Mouse (Mus musculus) hindbrain, embryonic 16.5 days (tissue): ENCODE measurements around the gene Ddx1. TPM values are rescaled to one million over a fixed set of nuclear protein-coding genes. Genes with fewer than 3 reads are reported as not detected.

Source experiments
- ATAC-seq: fragments of 200-750 bp; cut with Nextera tagmentation; 2 replicates; pipeline ENCODE4 v1.8.0; 2017; ENCODE audit warnings: moderate TSS enrichment, moderate library complexity
- H3K27ac ChIP-seq: fragments of 300-500 bp; sonication (generic); 2 replicates; pipeline ENCODE4 v1.5.1; 2014; ENCODE audit warnings: low read depth, mild to moderate bottlenecking, control low read depth, low read length, moderate library complexity
- H3K27me3 ChIP-seq: fragments of 300-500 bp; sonication (generic); replicated peaks from 2 replicates; pipeline ENCODE4 v1.6.1; 2014; ENCODE audit warnings: low read length; ENCODE audit not compliant: control insufficient read depth, insufficient read depth
- H3K36me3 ChIP-seq: fragments of 300-500 bp; sonication (generic); 2 replicates; pipeline ENCODE4 v1.6.1; 2014; ENCODE audit warnings: mild to moderate bottlenecking, low read length, moderate library complexity, mixed read lengths; ENCODE audit not compliant: control insufficient read depth, insufficient read depth
- H3K4me1 ChIP-seq: fragments of 300-500 bp; sonication (generic); 2 replicates; pipeline ENCODE4 v1.6.1; 2014; ENCODE audit warnings: low read depth, low read length; ENCODE audit not compliant: control insufficient read depth, insufficient read depth
- H3K4me2 ChIP-seq: fragments of 300-500 bp; sonication (generic); 2 replicates; pipeline ENCODE4 v1.6.1; 2014; ENCODE audit warnings: mild to moderate bottlenecking, low read length, control low read depth, moderate library complexity
- H3K4me3 ChIP-seq: fragments of 300-500 bp; sonication (generic); 2 replicates; pipeline ENCODE4 v1.5.1; 2014; ENCODE audit warnings: mild to moderate bottlenecking, low read length, control low read depth, moderate library complexity
- H3K9ac ChIP-seq: fragments of 300-500 bp; sonication (generic); 2 replicates; pipeline ENCODE4 v1.6.1; 2014; ENCODE audit warnings: low read depth, mild to moderate bottlenecking, control low read depth, low read length, moderate library complexity
- H3K9me3 ChIP-seq: fragments of 300-500 bp; sonication (generic); 2 replicates; pipeline ENCODE4 v1.6.1; 2014; ENCODE audit warnings: mild to moderate bottlenecking, low read length, moderate library complexity; ENCODE audit not compliant: control insufficient read depth
- WGBS: fragments of 180-500 bp; shearing (Covaris S2); extraction: QIAGEN DNeasy Blood & Tissue Kit; methylation state at CpG from one replicate; pipeline ENCODE4 v1.1.7; 2014; 5-methylcytosine and 5-hydroxymethylcytosine counted together
- polyA plus RNA-seq: library from polyadenylated mRNA; unstranded; fragments of >200 nt; fragmentation: Nextera tagmentation; extraction: Ambion mirVana; gene quantifications from 2 replicates; pipeline ENCODE4 v1.2.1, GENCODE M21; 2015

Gene Ddx1
- polyA plus RNA-seq, 1 experiment from 2014 or later, result 136 TPM

DNA sequence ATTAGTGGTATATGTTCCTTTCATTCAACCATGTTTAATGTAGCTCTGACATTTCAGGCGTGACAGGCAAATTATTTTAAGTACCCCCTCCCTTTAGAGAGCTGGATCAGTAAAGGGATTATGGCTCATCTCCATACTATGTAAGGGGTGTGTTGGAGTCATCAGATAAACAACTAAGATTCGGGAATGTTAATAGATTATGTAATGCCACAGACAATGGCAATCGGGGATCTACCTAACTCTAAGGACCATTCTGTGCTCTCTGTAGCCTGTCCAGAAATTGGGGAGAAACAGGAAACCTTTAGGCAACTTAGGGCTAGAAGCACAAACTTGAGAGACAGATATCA, 533 bp upstream of the Ddx1 start:
- peak overlapping the region; percentile 86 for H3K27ac ChIP-seq
- H3K36me3 ChIP-seq, result no peaks in the 10 kb centered on the region
- H3K9me3 ChIP-seq, result no peaks in the 10 kb centered on the region
- peaks cover 4% of the 10 kb centered on the region; the same call in 1 of the 2 replicates for H3K4me1 ChIP-seq
- peak overlapping the region; percentile 97 for H3K9ac ChIP-seq
- peak overlapping the region; percentile 53 for H3K4me2 ChIP-seq
- peak; percentile 34 for ATAC-seq
- WGBS, result 87% methylated on average over 3 of the region's 3 CpGs
- no peaks in the 10 kb centered on the region for H3K27me3 ChIP-seq
- H3K4me3 ChIP-seq, result peak overlapping the region; percentile 89

DNA sequence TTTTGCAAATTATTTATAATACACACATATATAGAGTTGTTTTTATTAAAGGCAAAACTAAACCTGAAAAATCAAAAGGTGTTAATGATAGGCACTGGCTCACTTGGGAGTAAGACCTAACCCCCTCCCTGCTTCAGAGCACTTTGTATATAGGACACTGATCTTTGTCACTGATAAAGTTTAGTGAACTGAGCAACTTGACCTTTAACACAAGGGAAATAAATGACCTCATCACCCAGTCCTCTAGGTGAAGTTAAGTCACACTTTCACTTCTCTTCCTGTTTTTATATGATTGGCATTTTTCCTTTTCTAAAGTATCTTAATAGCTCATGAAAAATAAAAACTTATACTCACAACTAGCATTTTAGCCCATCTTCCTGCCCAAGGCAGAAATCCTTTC, 6.6 kb downstream of the Ddx1 start:
- no peak for ATAC-seq
- H3K27me3 ChIP-seq, result no peaks in the 10 kb centered on the region
- no peak overlapping the region for H3K27ac ChIP-seq
- no peaks in the 10 kb centered on the region for H3K9me3 ChIP-seq
- no peak overlapping the region for H3K4me3 ChIP-seq
- H3K4me2 ChIP-seq, result no peak overlapping the region
- peaks cover 1% of the 10 kb centered on the region; the same call in 1 of the 2 replicates for H3K4me1 ChIP-seq
- H3K36me3 ChIP-seq, result peaks cover 32% of the 10 kb centered on the region
- no peak overlapping the region for H3K9ac ChIP-seq

DNA sequence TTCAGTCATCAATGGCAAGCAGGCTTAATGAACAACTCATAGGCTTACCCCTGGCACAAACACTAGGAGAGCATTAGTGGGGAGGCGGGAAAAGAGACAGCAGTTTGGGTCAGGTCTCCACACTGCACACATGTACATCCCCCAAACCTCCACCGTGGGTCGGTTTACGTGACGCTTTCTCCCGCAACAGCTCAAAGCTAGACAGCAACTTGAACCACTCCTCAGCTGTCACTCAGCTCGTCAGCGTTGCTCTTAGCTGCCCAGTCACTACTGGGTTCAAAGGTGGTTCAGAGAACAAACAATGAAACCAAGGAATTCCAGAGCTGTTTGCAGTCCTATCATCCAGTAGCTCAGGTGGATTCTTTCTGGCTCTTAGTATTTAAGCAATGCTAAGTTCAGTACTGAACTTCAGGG, 30.9 kb downstream of the Ddx1 start:
- Histone ChIP-seq H3K9ac (no peak overlapping the region), H3K4me2 (no peak overlapping the region), H3K4me1 (peaks cover 2% of the 10 kb centered on the region; the same call in 1 of the 2 replicates), H3K36me3 (peaks cover 28% of the 10 kb centered on the region), H3K4me3 (no peak overlapping the region), H3K27me3 (no peaks in the 10 kb centered on the region), H3K9me3 (no peaks in the 10 kb centered on the region), H3K27ac (no peak overlapping the region)
- ATAC-seq, result no peak
- 92% methylated on average over 8 of the region's 8 CpGs for WGBS

DNA sequence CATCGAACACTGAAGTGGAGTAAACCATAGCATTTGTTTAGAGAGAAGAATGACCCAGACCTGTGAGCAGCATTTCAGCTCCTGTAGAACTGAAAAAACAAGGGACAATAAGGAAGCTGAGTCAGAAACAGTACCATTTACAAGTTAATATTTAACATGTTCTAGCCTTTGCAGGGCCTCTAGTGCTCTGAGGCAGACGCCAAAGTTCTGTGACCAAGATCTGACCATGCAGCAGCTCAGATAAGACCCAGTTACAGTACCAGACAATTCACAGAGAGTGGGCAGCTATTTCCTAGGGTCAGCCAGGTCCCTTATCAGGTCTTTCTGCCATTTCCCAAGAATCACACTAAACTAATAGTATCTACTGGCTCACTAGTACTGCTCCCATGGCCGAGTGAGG, 31.4 kb downstream of the Ddx1 start:
- no peaks in the 10 kb centered on the region for H3K27me3 ChIP-seq
- no peaks in the 10 kb centered on the region for H3K9me3 ChIP-seq
- H3K36me3 ChIP-seq, result peaks cover 26% of the 10 kb centered on the region
- no peak for ATAC-seq
- no peak overlapping the region for H3K9ac ChIP-seq
- peaks cover 2% of the 10 kb centered on the region; the same call in 1 of the 2 replicates for H3K4me1 ChIP-seq
- no peak overlapping the region for H3K4me2 ChIP-seq
- 72% methylated on average over 3 of the region's 3 CpGs for WGBS
- no peak overlapping the region for H3K27ac ChIP-seq
- H3K4me3 ChIP-seq, result no peak overlapping the region

DNA sequence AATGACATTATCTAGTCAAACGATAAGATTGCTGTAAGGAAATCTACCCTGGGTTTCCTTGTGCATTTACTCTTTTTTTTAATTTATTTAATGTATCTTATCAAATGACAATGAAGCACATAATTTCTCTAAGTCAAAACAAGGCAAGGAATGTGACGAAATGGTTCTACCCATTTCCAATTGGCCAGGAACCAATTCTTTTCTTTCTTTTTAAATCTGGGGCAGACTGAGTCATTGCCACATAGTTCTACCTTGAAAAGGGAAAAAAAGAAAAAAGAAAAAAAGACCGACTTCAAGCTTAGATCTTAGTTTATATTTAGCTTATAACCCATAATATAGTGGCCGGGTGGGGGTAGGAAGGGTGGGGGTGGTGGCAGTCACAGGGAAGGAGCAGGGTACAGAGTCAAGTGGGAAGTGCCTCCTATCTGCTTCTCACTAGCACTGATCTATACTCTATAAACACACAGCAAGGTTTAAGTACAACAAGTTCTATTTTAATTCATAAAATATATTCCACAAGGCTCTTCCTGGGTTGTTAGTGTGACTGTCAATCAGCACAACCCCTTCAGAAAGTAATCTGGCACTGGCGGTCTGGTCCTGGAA, 32.4 kb downstream of the Ddx1 start:
- no peak overlapping the region for H3K4me3 ChIP-seq

DNA sequence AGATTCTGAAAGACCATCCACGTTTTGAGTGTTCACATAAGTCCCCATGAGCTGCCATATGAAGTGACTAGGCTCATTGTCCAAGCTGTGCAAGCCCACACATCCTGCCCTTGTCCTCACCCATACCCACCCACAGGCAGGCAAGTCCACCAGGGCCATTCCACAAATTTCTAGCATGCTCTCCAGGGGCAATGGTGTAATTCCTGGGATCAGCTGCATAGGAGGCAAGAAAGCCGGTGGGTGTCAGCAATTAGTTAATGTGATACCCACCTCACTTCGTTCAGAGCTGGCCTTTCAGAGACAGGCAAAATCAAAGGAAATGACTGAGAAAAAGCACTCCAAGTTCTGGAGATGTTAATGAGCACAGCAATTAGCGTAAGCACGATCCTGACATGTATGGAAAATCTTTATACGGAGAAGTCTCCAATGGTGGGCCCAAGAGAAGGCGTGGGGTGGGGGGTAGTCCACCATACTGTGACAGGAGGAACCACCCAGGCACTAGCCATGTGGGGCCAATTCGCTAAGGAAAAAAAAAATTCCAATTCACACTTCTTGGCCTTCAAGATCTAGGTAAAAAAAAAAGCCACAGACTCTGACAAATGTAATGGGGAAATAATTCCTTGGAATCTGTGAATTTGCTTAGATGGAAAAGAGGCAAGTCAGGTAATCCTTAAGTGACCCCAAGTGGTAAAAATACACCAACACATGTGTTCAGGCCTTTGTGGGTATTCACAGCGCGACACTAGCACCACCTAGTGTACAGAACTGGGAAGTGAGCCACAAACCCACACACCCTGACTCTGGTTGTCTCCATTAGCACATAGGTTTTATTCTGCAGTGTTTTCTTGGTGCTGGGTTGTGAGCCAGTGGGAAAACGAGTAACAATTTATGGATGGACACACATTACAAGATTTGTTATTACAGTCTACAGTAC, 34.4 kb downstream of the Ddx1 start:
- ATAC-seq, result peak; percentile 96
- Histone ChIP-seq H3K27ac (no peak overlapping the region), H3K36me3 (peaks cover 17% of the 10 kb centered on the region), H3K4me3 (no peak overlapping the region), H3K9me3 (no peaks in the 10 kb centered on the region), H3K4me1 (peaks cover 2% of the 10 kb centered on the region; the same call in 1 of the 2 replicates), H3K9ac (no peak overlapping the region), H3K4me2 (no peak overlapping the region), H3K27me3 (no peaks in the 10 kb centered on the region)
- WGBS, result 24% methylated on average over 11 of the region's 11 CpGs

More for the DNA sequence above, 32.4 kb downstream of the Ddx1 start:
- H3K9ac ChIP-seq, result no peak overlapping the region
- peaks cover 2% of the 10 kb centered on the region; the same call in 1 of the 2 replicates for H3K4me1 ChIP-seq
- H3K9me3 ChIP-seq, result no peaks in the 10 kb centered on the region
- H3K36me3 ChIP-seq, result peaks cover 26% of the 10 kb centered on the region
- 67% methylated on average over 5 of the region's 5 CpGs for WGBS
- H3K27ac ChIP-seq, result no peak overlapping the region
- ATAC-seq, result no peak
- no peaks in the 10 kb centered on the region for H3K27me3 ChIP-seq
- no peak overlapping the region for H3K4me2 ChIP-seq

DNA sequence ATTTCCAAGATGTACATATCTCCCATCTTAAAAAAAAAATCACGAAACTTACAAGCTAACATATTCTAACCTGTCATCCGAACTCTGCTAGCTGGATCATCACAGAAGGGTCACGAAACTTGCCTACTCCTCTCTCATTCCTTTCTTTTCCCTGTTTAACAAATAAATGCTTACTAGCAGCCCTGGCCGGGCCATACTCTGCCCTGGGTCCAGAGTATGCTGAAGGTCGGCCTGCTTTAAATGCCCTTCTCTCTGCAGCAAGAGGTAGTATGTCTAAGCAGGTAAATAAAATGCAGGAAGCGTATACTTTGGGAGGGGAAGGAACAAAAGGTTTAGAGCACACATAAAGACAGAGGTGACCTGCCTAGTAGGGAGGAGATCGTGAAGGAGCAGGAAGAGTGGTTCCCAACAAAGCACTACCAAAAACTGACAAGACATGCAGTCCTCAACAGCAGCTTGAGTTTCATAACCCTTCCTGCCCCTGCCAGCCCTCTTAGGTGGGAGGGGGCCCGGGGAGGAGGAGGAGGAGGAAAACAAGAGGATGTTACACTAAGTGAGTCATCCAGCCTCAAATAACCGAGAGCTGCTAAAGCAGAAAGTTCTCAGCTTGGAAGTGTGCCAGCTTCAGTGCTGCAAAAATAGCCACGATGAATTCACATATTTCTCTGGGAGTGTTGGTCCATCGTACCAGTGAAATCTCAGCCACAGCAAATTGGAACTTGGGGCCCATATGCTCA, 37.1 kb downstream of the Ddx1 start:
- Histone ChIP-seq H3K27ac (no peak overlapping the region), H3K4me2 (no peak overlapping the region), H3K4me3 (no peak overlapping the region), H3K9ac (no peak overlapping the region), H3K9me3 (no peaks in the 10 kb centered on the region), H3K36me3 (no peaks in the 10 kb centered on the region), H3K4me1 (peaks cover 2% of the 10 kb centered on the region; the same call in 1 of the 2 replicates), H3K27me3 (no peaks in the 10 kb centered on the region)
- no peak for ATAC-seq
- 64% methylated on average over 11 of the region's 11 CpGs for WGBS

DNA sequence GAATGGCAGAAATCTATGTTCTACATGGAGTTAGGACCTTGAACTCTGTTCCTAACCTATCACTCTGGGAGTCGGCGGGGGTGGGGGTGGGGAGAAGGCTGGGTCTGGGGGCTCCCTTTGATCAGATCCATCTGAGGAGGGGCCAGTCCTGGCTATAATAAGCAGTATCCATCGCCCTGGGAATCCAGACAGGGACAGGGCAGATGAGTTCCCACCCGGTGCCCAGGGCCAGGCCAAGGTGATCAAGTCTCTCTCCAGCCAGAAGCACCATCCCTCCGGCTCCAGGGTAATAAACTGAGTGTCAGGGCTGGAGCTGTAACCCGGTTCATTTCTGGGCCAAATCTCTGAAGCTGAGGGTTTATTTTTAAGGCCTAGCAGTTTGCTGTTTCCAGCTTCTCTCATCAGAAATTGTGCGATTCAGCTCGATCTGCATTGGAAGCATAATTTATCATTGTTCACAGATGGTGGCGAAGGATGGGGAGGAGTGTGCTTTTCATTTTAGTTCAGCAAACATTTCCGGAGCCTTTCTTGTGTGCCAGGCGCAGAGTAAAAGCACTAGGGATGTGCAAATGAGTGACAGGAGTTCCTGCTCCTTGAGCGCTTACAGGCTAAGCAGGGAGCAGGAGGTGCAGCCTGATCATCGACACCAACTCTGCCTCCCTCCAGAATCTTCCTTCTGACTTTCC, 39.2 kb downstream of the Ddx1 start:
- no peaks in the 10 kb centered on the region for H3K36me3 ChIP-seq
- no peak overlapping the region for H3K27ac ChIP-seq

More for the DNA sequence above, 39.2 kb downstream of the Ddx1 start:
- Histone ChIP-seq H3K27me3 (no peaks in the 10 kb centered on the region), H3K9ac (no peak overlapping the region), H3K4me2 (no peak overlapping the region), H3K4me1 (peaks cover 2% of the 10 kb centered on the region; the same call in 1 of the 2 replicates), H3K4me3 (no peak overlapping the region), H3K9me3 (no peaks in the 10 kb centered on the region)
- no peak for ATAC-seq
- WGBS, result 32% methylated on average over 13 of the region's 13 CpGs
